Mouse (Mus musculus) midbrain, embryonic 15.5 days (tissue): ENCODE measurements around the gene Myo1d. TPM values are rescaled to one million over a fixed set of nuclear protein-coding genes. Genes with fewer than 3 reads are reported as not detected.

Experiments
- ATAC-seq: fragments of 200-750 bp; cut with Nextera tagmentation; replicated peaks from 2 replicates; pipeline ENCODE4 v1.8.0; 2017; ENCODE audit warnings: moderate TSS enrichment
- H3K27ac ChIP-seq: fragments of 300-500 bp; sonication (generic); 2 replicates; pipeline ENCODE4 v1.5.1; 2015; ENCODE audit warnings: mild to moderate bottlenecking, inconsistent platforms
- H3K27me3 ChIP-seq: fragments of 300-500 bp; sonication (generic); replicated peaks from 2 replicates; pipeline ENCODE4 v1.6.1; 2015; ENCODE audit warnings: inconsistent platforms
- H3K36me3 ChIP-seq: fragments of 300-500 bp; sonication (generic); replicated peaks from 2 replicates; pipeline ENCODE4 v1.6.1; 2015; ENCODE audit warnings: inconsistent platforms
- H3K4me1 ChIP-seq: fragments of 300-500 bp; sonication (generic); 2 replicates; pipeline ENCODE4 v1.6.1; 2015; ENCODE audit warnings: inconsistent platforms
- H3K4me2 ChIP-seq: fragments of 300-500 bp; sonication (generic); 2 replicates; pipeline ENCODE4 v1.6.1; 2015; ENCODE audit warnings: inconsistent platforms, mild to moderate bottlenecking, moderate library complexity
- H3K4me3 ChIP-seq: fragments of 300-500 bp; sonication (generic); 2 replicates; pipeline ENCODE4 v1.5.1; 2015; ENCODE audit warnings: mild to moderate bottlenecking, inconsistent platforms
- H3K9ac ChIP-seq: fragments of 300-500 bp; sonication (generic); 2 replicates; pipeline ENCODE4 v1.6.1; 2015; ENCODE audit warnings: mild to moderate bottlenecking, inconsistent platforms
- H3K9me3 ChIP-seq: fragments of 300-500 bp; sonication (generic); 2 replicates; pipeline ENCODE4 v1.6.1; 2016; ENCODE audit warnings: inconsistent platforms
- WGBS: fragments of 180-500 bp; shearing (Covaris S2); methylation state at CpG from one replicate; pipeline ENCODE4 v1.1.7; 2015; ENCODE audit warnings: mixed read lengths; 5-methylcytosine and 5-hydroxymethylcytosine counted together
- polyA plus RNA-seq: library from polyadenylated mRNA; unstranded; fragments of >200 nt; fragmentation: Nextera tagmentation; extraction: Ambion mirVana; gene quantifications from 2 replicates; pipeline ENCODE4 v1.2.1, GENCODE M21; 2015

The Myo1d gene
- polyA plus RNA-seq, 1 experiment from 2014 or later, result 2.7 TPM

- ATAC-seq, result no peak
Measured at GRCm38 (mm10) chr11:80553046-80553445, 226.8 kb downstream of the Myo1d start.

GRCm38 (mm10) chr11:80551634-80552033 is 228.2 kb downstream of the Myo1d start:
- Histone ChIP-seq H3K4me1 (peaks cover 18% of the 10 kb centered on the region; the same call in 1 of the 2 replicates), H3K4me2 (no peak overlapping the region), H3K9ac (no peak overlapping the region), H3K9me3 (no peaks in the 10 kb centered on the region), H3K4me3 (no peak overlapping the region), H3K27ac (peak overlapping the region; percentile 45; the same call in 1 of the 2 replicates), H3K27me3 (no peaks in the 10 kb centered on the region), H3K36me3 (no peaks in the 10 kb centered on the region)
- 47% methylated on average over 3 of the region's 3 CpGs for WGBS
- ATAC-seq, result no peak

More at GRCm38 (mm10) chr11:80553046-80553445, 226.8 kb downstream of the Myo1d start:
- Histone ChIP-seq H3K4me1 (peaks cover 18% of the 10 kb centered on the region; the same call in 1 of the 2 replicates), H3K27ac (no peak overlapping the region), H3K4me3 (no peak overlapping the region), H3K9me3 (no peaks in the 10 kb centered on the region), H3K9ac (no peak overlapping the region), H3K27me3 (no peaks in the 10 kb centered on the region), H3K4me2 (no peak overlapping the region), H3K36me3 (no peaks in the 10 kb centered on the region)
- 84% methylated on average over 11 of the region's 11 CpGs for WGBS

- no peak overlapping the region for H3K4me3 ChIP-seq
- H3K27ac ChIP-seq, result peak overlapping the region; percentile 62
- H3K9me3 ChIP-seq, result no peaks in the 10 kb centered on the region
- no peaks in the 10 kb centered on the region for H3K27me3 ChIP-seq
- ATAC-seq, result no peak
- H3K4me1 ChIP-seq, result peaks cover 18% of the 10 kb centered on the region; the same call in 1 of the 2 replicates
- no peak overlapping the region for H3K9ac ChIP-seq
- H3K4me2 ChIP-seq, result no peak overlapping the region
- WGBS, result 57% methylated on average over 10 of the region's 10 CpGs
- no peaks in the 10 kb centered on the region for H3K36me3 ChIP-seq
Measured at GRCm38 (mm10) chr11:80550264-80550663, 229.6 kb downstream of the Myo1d start.

- Histone ChIP-seq H3K36me3 (no peaks in the 10 kb centered on the region), H3K4me1 (peaks cover 18% of the 10 kb centered on the region; the same call in 1 of the 2 replicates), H3K4me3 (no peak overlapping the region), H3K27me3 (no peaks in the 10 kb centered on the region), H3K27ac (peak overlapping the region; percentile 62; the same call in 1 of the 2 replicates), H3K9me3 (no peaks in the 10 kb centered on the region), H3K4me2 (no peak overlapping the region), H3K9ac (no peak overlapping the region)
- 57% methylated on average over 6 of the region's 6 CpGs for WGBS
- no peak for ATAC-seq
Measured at GRCm38 (mm10) chr11:80549854-80550253, 230.0 kb downstream of the Myo1d start.

GRCm38 (mm10) chr11:80546233-80546632 is 233.6 kb downstream of the Myo1d start:
- H3K4me1 ChIP-seq, result peaks cover 11% of the 10 kb centered on the region; the same call in 1 of the 2 replicates
- no peak for ATAC-seq
- no peak overlapping the region for H3K4me2 ChIP-seq
- 38% methylated on average over 2 of the region's 2 CpGs for WGBS
- no peaks in the 10 kb centered on the region for H3K27me3 ChIP-seq
- no peak overlapping the region for H3K4me3 ChIP-seq
- H3K9ac ChIP-seq, result no peak overlapping the region
- H3K36me3 ChIP-seq, result no peaks in the 10 kb centered on the region
- H3K27ac ChIP-seq, result no peak overlapping the region
- no peaks in the 10 kb centered on the region for H3K9me3 ChIP-seq

- Histone ChIP-seq H3K9ac (no peak overlapping the region), H3K9me3 (no peaks in the 10 kb centered on the region), H3K27ac (no peak overlapping the region), H3K4me2 (no peak overlapping the region), H3K27me3 (no peaks in the 10 kb centered on the region), H3K4me1 (no peaks in the 10 kb centered on the region), H3K4me3 (no peak overlapping the region), H3K36me3 (no peaks in the 10 kb centered on the region)
- ATAC-seq, result no peak
- WGBS, result 81% methylated on average over 4 of the region's 4 CpGs
Measured at GRCm38 (mm10) chr11:80539056-80539455, 240.8 kb downstream of the Myo1d start.

- Histone ChIP-seq H3K36me3 (no peaks in the 10 kb centered on the region), H3K9me3 (no peaks in the 10 kb centered on the region), H3K27me3 (no peaks in the 10 kb centered on the region), H3K4me2 (no peak overlapping the region), H3K9ac (no peak overlapping the region), H3K4me3 (no peak overlapping the region), H3K27ac (no peak overlapping the region), H3K4me1 (no peaks in the 10 kb centered on the region)
- 55% methylated on average over 1 of the region's 1 CpGs for WGBS
- ATAC-seq, result no peak
Measured at GRCm38 (mm10) chr11:80532966-80533365, 246.9 kb downstream of the Myo1d start.

- H3K36me3 ChIP-seq, result no peaks in the 10 kb centered on the region
- ATAC-seq, result no peak
- H3K4me3 ChIP-seq, result no peak overlapping the region
- no peaks in the 10 kb centered on the region for H3K27me3 ChIP-seq
- no peaks in the 10 kb centered on the region for H3K4me1 ChIP-seq
- no peak overlapping the region for H3K4me2 ChIP-seq
- H3K9me3 ChIP-seq, result no peaks in the 10 kb centered on the region
- no peak overlapping the region for H3K27ac ChIP-seq
- no peak overlapping the region for H3K9ac ChIP-seq
- WGBS, result 86% methylated on average over 8 of the region's 8 CpGs
Measured at GRCm38 (mm10) chr11:80529149-80529548, 250.7 kb downstream of the Myo1d start.

GRCm38 (mm10) chr11:80527697-80528096 is 252.1 kb downstream of the Myo1d start:
- no peaks in the 10 kb centered on the region for H3K36me3 ChIP-seq
- H3K4me3 ChIP-seq, result no peak overlapping the region
- no peak overlapping the region for H3K9ac ChIP-seq
- no peak overlapping the region for H3K27ac ChIP-seq
- no peak for ATAC-seq
- no peaks in the 10 kb centered on the region for H3K9me3 ChIP-seq
- no peak overlapping the region for H3K4me2 ChIP-seq
- no peaks in the 10 kb centered on the region for H3K27me3 ChIP-seq
- H3K4me1 ChIP-seq, result no peaks in the 10 kb centered on the region

GRCm38 (mm10) chr11:80524213-80524612 is 255.6 kb downstream of the Myo1d start:
- H3K4me1 ChIP-seq, result peaks cover 10% of the 10 kb centered on the region
- no peak overlapping the region for H3K4me2 ChIP-seq
- no peak overlapping the region for H3K27ac ChIP-seq
- H3K9me3 ChIP-seq, result no peaks in the 10 kb centered on the region
- no peaks in the 10 kb centered on the region for H3K36me3 ChIP-seq
- no peak overlapping the region for H3K4me3 ChIP-seq
- no peak overlapping the region for H3K9ac ChIP-seq
- H3K27me3 ChIP-seq, result no peaks in the 10 kb centered on the region
- ATAC-seq, result no peak
- 90% methylated on average over 5 of the region's 5 CpGs for WGBS

- no peak for ATAC-seq
Measured at GRCm38 (mm10) chr11:80523410-80523809, 256.4 kb downstream of the Myo1d start.

GRCm38 (mm10) chr11:80522852-80523251 is 257.0 kb downstream of the Myo1d start:
- Histone ChIP-seq H3K9me3 (no peaks in the 10 kb centered on the region), H3K4me1 (peaks cover 23% of the 10 kb centered on the region), H3K27ac (no peak overlapping the region), H3K36me3 (no peaks in the 10 kb centered on the region), H3K27me3 (no peaks in the 10 kb centered on the region), H3K4me3 (no peak overlapping the region), H3K9ac (no peak overlapping the region), H3K4me2 (no peak overlapping the region)
- 67% methylated on average over 2 of the region's 2 CpGs for WGBS
- ATAC-seq, result no peak

More at GRCm38 (mm10) chr11:80523410-80523809, 256.4 kb downstream of the Myo1d start:
- Histone ChIP-seq H3K9ac (no peak overlapping the region), H3K27me3 (no peaks in the 10 kb centered on the region), H3K36me3 (no peaks in the 10 kb centered on the region), H3K4me2 (no peak overlapping the region), H3K4me1 (peaks cover 18% of the 10 kb centered on the region), H3K27ac (no peak overlapping the region), H3K4me3 (no peak overlapping the region), H3K9me3 (no peaks in the 10 kb centered on the region)
- WGBS, result 67% methylated on average over 4 of the region's 4 CpGs

GRCm38 (mm10) chr11:80521148-80521547 is 258.7 kb downstream of the Myo1d start:
- no peak for ATAC-seq
- Histone ChIP-seq H3K4me3 (no peak overlapping the region), H3K36me3 (no peaks in the 10 kb centered on the region), H3K27me3 (no peaks in the 10 kb centered on the region), H3K4me2 (no peak overlapping the region), H3K9ac (no peak overlapping the region), H3K9me3 (no peaks in the 10 kb centered on the region), H3K4me1 (peaks cover 30% of the 10 kb centered on the region), H3K27ac (no peak overlapping the region)
- 68% methylated on average over 2 of the region's 2 CpGs for WGBS
